Mouse (Mus musculus): ENCODE data around the gene Rapgef3. TPM values are rescaled to one million over a fixed set of nuclear protein-coding genes. Genes with fewer than 3 reads are reported as not detected.

The Rapgef3 gene
- polyA plus RNA-seq, 1 experiment from 2014 or later: 6.2 TPM

DNA sequence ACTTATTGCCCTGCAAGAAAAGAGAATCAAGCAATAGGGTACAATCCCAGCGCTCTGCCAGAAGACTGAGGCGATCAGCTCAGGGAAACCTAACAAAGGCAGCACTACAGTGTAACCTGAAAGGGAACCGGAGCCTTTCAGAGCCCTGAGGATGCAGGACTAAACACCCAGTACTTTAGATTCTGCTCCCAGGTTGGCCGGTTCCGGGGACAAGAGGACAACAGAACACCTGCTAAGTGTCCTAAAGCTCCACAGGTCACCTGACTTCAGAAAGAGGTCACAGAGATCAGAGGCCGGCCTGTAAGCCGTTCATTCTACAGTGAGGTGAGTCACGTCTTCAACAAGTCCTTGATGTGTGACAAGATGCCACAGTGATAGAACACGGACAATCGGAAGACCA is 71.2 kb downstream of the Rapgef3 start:
- Histone ChIP-seq H3K27me3 (no peaks in the 10 kb centered on the region), H3K27ac (no peak overlapping the region), H3K4me1 (no peaks in the 10 kb centered on the region), H3K4me3 (replicated peaks) (no peak overlapping the region), H3K9ac (no peak overlapping the region), H3K9me3 (no peaks in the 10 kb centered on the region), H3K4me2 (no peak overlapping the region), H3K36me3 (replicated peaks) (peaks cover 93% of the 10 kb centered on the region)
- no peak for ATAC-seq (ENCODE audit: low FRiP score)
- 91% methylated on average over 10 of the region's 10 CpGs for WGBS

Other genes starting within 250 kb of the Rapgef3 start
- 42.2 and 42.6 TPM in 2 replicates for gene Rpap3, start 62.1 kb downstream of the Rapgef3 start, polyA plus RNA-seq (2016; fragmentation: Nextera tagmentation; extraction: Ambion mirVana)
- 0.10 and 0.33 TPM in 2 replicates for gene Endou, start 36.6 kb downstream of the Rapgef3 start, polyA plus RNA-seq (2016; fragmentation: Nextera tagmentation; extraction: Ambion mirVana)
- 36.6 and 38.1 TPM in 2 replicates for gene Slc48a1, start 10.5 kb upstream of the Rapgef3 start, polyA plus RNA-seq (2016; fragmentation: Nextera tagmentation; extraction: Ambion mirVana)
- gene Hdac7, start 76.5 kb upstream of the Rapgef3 start, polyA plus RNA-seq (2016; fragmentation: Nextera tagmentation; extraction: Ambion mirVana): 23.7 and 24.1 TPM in 2 replicates
- 0.59 TPM in 1 of 2 replicates, not detected in the other for gene Vdr, start 142.7 kb upstream of the Rapgef3 start, polyA plus RNA-seq (2016; fragmentation: Nextera tagmentation; extraction: Ambion mirVana)
- 41.5 and 44.9 TPM in 2 replicates for gene Tmem106c, start 196.2 kb upstream of the Rapgef3 start, polyA plus RNA-seq (2016; fragmentation: Nextera tagmentation; extraction: Ambion mirVana)
- gene Col2a1, start 236.7 kb upstream of the Rapgef3 start, polyA plus RNA-seq (2016; fragmentation: Nextera tagmentation; extraction: Ambion mirVana): 112 and 122 TPM in 2 replicates